Mouse (Mus musculus) naive thymus-derived CD4-positive, alpha-beta T cell, adult 2 months (primary cell): ENCODE data around the gene B4galnt2.
A peak's percentile ranks its signal among the peaks of the same experiment; 100 is the strongest.

Experiments used
- DNase-seq: peaks from one replicate; pipeline ENCODE4 v3.0.0-alpha.2; 2011; ENCODE audit warnings: low read depth

The B4galnt2 gene

GRCm38 (mm10) chr11:95826317-95827167 lies 88.1 kb downstream of the B4galnt2 start:
- DNase-seq, result no peak

- DNase-seq, result peak; percentile 26
These were observed 89.1 kb downstream of the B4galnt2 start for GRCm38 (mm10) chr11:95825625-95826024.

GRCm38 (mm10) chr11:95824877-95825243 lies 89.8 kb downstream of the B4galnt2 start:
- DNase-seq, result peak; percentile 54

GRCm38 (mm10) chr11:95824071-95824876 lies 90.4 kb downstream of the B4galnt2 start, which contains the start of gene Phospho1:
Gene Phospho1 (plus strand): TSS chr11:95824499.
- DNase-seq, result peak; percentile 90

DNA sequence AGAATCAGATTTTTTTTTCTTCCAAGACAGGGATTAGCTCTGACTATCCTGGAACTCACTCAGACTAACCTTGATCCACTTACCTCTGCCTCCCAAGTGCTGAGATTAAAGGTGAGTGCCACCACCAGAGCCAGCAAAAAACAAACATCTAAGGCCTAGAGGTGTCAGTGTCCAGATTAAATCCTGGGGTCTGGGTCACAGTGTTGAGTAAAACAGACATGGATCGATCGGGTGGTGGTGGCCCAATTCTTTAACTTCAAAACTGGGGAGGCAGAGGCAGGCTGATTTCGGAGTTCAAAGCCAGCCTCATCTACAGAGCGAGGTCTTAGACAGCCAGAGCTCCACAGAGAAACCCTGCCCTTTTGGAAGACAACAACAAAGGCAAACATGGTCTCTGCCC lies 92.3 kb downstream of the B4galnt2 start:
- no peak for DNase-seq

GRCm38 (mm10) chr11:95821511-95821910 lies 93.2 kb downstream of the B4galnt2 start:
- DNase-seq, result no peak

GRCm38 (mm10) chr11:95819138-95819537 lies 95.6 kb downstream of the B4galnt2 start:
- no peak for DNase-seq
